Mouse (Mus musculus): ENCODE data around the gene Pde4b. TPM values are rescaled to one million over a fixed set of nuclear protein-coding genes. Genes with fewer than 3 reads are reported as not detected.

Gene Pde4b
- polyA plus RNA-seq, 1 experiment from 2014 or later = 3.1 TPM

GRCm38 (mm10) chr4:102531729-102532128 lies 444.4 kb downstream of the Pde4b start:
- H3K4me2 ChIP-seq (ENCODE audit: low read depth, low read length) = no peak overlapping the region
- H3K4me3 ChIP-seq (ENCODE audit: low read depth, low read length) = no peak overlapping the region
- H3K36me3 ChIP-seq (ENCODE audit: control insufficient read depth, insufficient read depth) = no peaks in the 10 kb centered on the region
- 34% methylated on average over 4 of the region's 4 CpGs for WGBS (ENCODE audit: insufficient replicate concordance)
- no peak overlapping the region for H3K27ac ChIP-seq (ENCODE audit: low read length)
- H3K4me1 ChIP-seq (ENCODE audit: control insufficient read depth, low read depth, low read length) = no peaks in the 10 kb centered on the region
- ATAC-seq (ENCODE audit: low read depth) = no peak
- no peaks in the 10 kb centered on the region for H3K9me3 ChIP-seq (replicated peaks; ENCODE audit: control insufficient read depth, low read length)
- H3K9ac ChIP-seq (ENCODE audit: low read depth, low read length) = no peak overlapping the region
- no peaks in the 10 kb centered on the region for H3K27me3 ChIP-seq (ENCODE audit: control insufficient read depth, insufficient read depth, low read depth, low read length)

DNA sequence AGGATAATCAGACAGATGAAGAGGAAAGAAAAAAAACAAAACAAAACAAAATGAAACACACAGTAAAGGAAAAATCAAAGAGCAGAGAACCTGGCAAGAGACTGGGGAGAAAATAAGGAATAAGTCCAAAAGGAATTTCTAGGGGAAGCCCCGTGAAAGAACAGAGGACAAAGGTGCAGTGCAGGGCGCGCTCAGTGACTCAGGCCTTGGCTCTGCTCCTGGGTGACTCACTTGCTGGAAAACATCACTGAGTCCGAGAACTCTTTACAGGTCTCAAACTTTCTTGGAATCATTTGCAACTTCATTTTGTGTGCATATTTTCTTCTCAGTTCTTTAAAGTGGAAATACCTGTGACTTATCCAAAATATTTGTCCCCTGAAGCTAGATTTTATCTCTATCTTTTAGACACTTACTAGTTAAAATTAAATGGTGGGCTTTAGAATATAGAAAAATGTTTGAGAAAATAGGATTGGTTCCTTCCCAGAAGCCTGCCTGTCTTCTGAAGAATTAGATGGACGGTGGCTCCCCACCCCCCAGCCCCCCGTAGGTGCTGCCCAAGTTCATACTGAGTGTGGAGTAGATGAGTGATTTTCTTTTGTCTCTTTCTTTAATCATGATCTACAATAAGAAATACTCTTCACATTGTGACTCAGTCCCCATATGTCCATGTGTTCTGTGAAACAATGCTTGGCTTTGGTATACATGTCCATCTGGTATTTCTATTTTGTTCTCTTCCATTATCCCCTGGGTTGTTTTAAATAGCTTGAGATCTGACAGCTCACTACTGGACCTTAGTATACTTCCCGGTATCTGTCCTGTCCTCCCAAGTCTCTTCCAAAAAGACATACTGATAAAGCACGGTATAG lies 446.1 kb downstream of the Pde4b start:
- no peaks in the 10 kb centered on the region for H3K9me3 ChIP-seq (replicated peaks; ENCODE audit: control insufficient read depth, low read length)
- 0 out of 2 replicates have a peak overlapping the region, but pooled peaks have one; percentile 6 for H3K4me2 ChIP-seq (ENCODE audit: low read depth, low read length)
- no peak overlapping the region for H3K4me3 ChIP-seq (ENCODE audit: low read depth, low read length)
- WGBS (ENCODE audit: insufficient replicate concordance) = 46% methylated on average over 8 of the region's 8 CpGs
- ATAC-seq (ENCODE audit: low read depth) = no peak
- H3K9ac ChIP-seq (ENCODE audit: low read depth, low read length) = no peak overlapping the region
- no peaks in the 10 kb centered on the region for H3K36me3 ChIP-seq (ENCODE audit: control insufficient read depth, insufficient read depth)
- no peak overlapping the region for H3K27ac ChIP-seq (ENCODE audit: low read length)
- H3K27me3 ChIP-seq (ENCODE audit: control insufficient read depth, insufficient read depth, low read depth, low read length) = no peaks in the 10 kb centered on the region
- no peaks in the 10 kb centered on the region for H3K4me1 ChIP-seq (ENCODE audit: control insufficient read depth, low read depth, low read length)

GRCm38 (mm10) chr4:102534049-102534730 lies 446.8 kb downstream of the Pde4b start:
- no peak overlapping the region for H3K4me3 ChIP-seq (ENCODE audit: low read depth, low read length)
- no peaks in the 10 kb centered on the region for H3K4me1 ChIP-seq (ENCODE audit: control insufficient read depth, low read depth, low read length)
- H3K36me3 ChIP-seq (ENCODE audit: control insufficient read depth, insufficient read depth) = no peaks in the 10 kb centered on the region
- H3K27ac ChIP-seq (ENCODE audit: low read length) = no peak overlapping the region
- no peaks in the 10 kb centered on the region for H3K27me3 ChIP-seq (ENCODE audit: control insufficient read depth, insufficient read depth, low read depth, low read length)
- no peak for ATAC-seq (ENCODE audit: low read depth)
- no peaks in the 10 kb centered on the region for H3K9me3 ChIP-seq (replicated peaks; ENCODE audit: control insufficient read depth, low read length)
- no peak overlapping the region for H3K9ac ChIP-seq (ENCODE audit: low read depth, low read length)
- 0 out of 2 replicates have a peak overlapping the region, but pooled peaks have one; percentile 6 for H3K4me2 ChIP-seq (ENCODE audit: low read depth, low read length)
- WGBS (ENCODE audit: insufficient replicate concordance) = 50% methylated on average over 5 of the region's 5 CpGs

GRCm38 (mm10) chr4:102535886-102536285 lies 448.5 kb downstream of the Pde4b start:
- H3K36me3 ChIP-seq (ENCODE audit: control insufficient read depth, insufficient read depth) = no peaks in the 10 kb centered on the region
- ATAC-seq (ENCODE audit: low read depth) = no peak
- H3K27ac ChIP-seq (ENCODE audit: low read length) = no peak overlapping the region
- H3K4me1 ChIP-seq (ENCODE audit: control insufficient read depth, low read depth, low read length) = no peaks in the 10 kb centered on the region
- WGBS (ENCODE audit: insufficient replicate concordance) = 41% methylated on average over 3 of the region's 3 CpGs
- no peak overlapping the region for H3K9ac ChIP-seq (ENCODE audit: low read depth, low read length)
- H3K9me3 ChIP-seq (replicated peaks; ENCODE audit: control insufficient read depth, low read length) = no peaks in the 10 kb centered on the region
- no peak overlapping the region for H3K4me2 ChIP-seq (ENCODE audit: low read depth, low read length)
- no peak overlapping the region for H3K4me3 ChIP-seq (ENCODE audit: low read depth, low read length)
- no peaks in the 10 kb centered on the region for H3K27me3 ChIP-seq (ENCODE audit: control insufficient read depth, insufficient read depth, low read depth, low read length)

GRCm38 (mm10) chr4:102538266-102538665 lies 450.9 kb downstream of the Pde4b start:
- Histone ChIP-seq H3K27me3 (ENCODE audit: control insufficient read depth, insufficient read depth, low read depth, low read length) (no peaks in the 10 kb centered on the region), H3K9ac (ENCODE audit: low read depth, low read length) (no peak overlapping the region), H3K9me3 (replicated peaks; ENCODE audit: control insufficient read depth, low read length) (no peaks in the 10 kb centered on the region), H3K36me3 (ENCODE audit: control insufficient read depth, insufficient read depth) (no peaks in the 10 kb centered on the region), H3K4me2 (ENCODE audit: low read depth, low read length) (no peak overlapping the region), H3K4me1 (ENCODE audit: control insufficient read depth, low read depth, low read length) (no peaks in the 10 kb centered on the region), H3K4me3 (ENCODE audit: low read depth, low read length) (no peak overlapping the region), H3K27ac (ENCODE audit: low read length) (no peak overlapping the region)
- no peak for ATAC-seq (ENCODE audit: low read depth)
- 56% methylated on average over 1 of the region's 1 CpGs for WGBS (ENCODE audit: insufficient replicate concordance)

DNA sequence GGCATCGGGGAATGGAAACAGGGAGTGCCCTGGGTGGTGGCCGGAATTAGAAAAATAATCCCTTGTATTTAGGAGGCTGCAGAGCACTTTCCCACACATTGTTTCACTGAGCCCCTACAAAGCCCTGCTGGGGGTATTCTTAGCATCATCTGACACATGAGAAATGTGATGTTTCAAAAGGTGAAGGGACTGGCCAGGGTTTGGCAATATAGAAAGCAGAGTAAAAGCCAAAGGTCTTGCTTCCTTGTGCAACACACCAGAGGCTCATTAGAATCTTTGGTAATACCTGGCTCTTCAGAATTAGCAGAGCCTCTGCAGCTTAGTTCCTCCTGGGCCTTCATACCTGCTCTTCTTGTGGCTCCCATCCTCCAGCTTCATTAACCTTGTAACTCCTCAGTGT lies 451.4 kb downstream of the Pde4b start:
- H3K9me3 ChIP-seq (replicated peaks; ENCODE audit: control insufficient read depth, low read length) = no peaks in the 10 kb centered on the region
- no peak overlapping the region for H3K4me3 ChIP-seq (ENCODE audit: low read depth, low read length)
- 64% methylated on average over 2 of the region's 2 CpGs for WGBS (ENCODE audit: insufficient replicate concordance)
- H3K27ac ChIP-seq (ENCODE audit: low read length) = no peak overlapping the region
- H3K4me2 ChIP-seq (ENCODE audit: low read depth, low read length) = no peak overlapping the region
- no peak overlapping the region for H3K9ac ChIP-seq (ENCODE audit: low read depth, low read length)
- no peaks in the 10 kb centered on the region for H3K4me1 ChIP-seq (ENCODE audit: control insufficient read depth, low read depth, low read length)
- no peaks in the 10 kb centered on the region for H3K27me3 ChIP-seq (ENCODE audit: control insufficient read depth, insufficient read depth, low read depth, low read length)
- ATAC-seq (ENCODE audit: low read depth) = no peak
- no peaks in the 10 kb centered on the region for H3K36me3 ChIP-seq (ENCODE audit: control insufficient read depth, insufficient read depth)

DNA sequence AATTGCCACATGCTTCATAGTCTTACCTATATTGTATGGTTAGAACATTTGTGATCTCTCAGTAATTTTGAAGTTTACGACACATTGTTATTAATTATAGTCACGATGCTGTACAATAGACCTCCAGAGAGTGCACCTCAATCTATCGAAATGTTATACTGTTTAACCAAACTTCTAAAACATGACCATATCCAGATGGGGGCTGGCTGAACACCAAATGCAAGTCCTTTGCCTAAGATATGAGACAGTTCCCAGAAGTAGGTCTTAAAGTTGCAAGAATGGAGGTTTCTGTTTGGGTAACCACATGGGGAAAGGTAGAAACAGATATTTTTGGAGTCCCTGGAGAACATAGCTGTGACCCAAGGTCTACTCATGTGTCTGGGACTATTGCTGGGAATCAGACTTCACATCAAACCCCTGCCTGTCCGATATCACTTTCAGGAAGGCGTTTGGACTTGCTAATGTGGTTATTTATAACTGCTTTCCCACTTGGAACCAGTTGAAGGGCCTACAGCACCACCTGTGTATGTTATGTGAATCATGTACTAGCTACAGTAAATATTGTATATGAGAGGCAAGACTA lies 452.3 kb downstream of the Pde4b start:
- Histone ChIP-seq H3K9me3 (replicated peaks; ENCODE audit: control insufficient read depth, low read length) (no peaks in the 10 kb centered on the region), H3K4me2 (ENCODE audit: low read depth, low read length) (no peak overlapping the region), H3K4me3 (ENCODE audit: low read depth, low read length) (no peak overlapping the region), H3K27me3 (ENCODE audit: control insufficient read depth, insufficient read depth, low read depth, low read length) (no peaks in the 10 kb centered on the region), H3K4me1 (ENCODE audit: control insufficient read depth, low read depth, low read length) (no peaks in the 10 kb centered on the region), H3K36me3 (ENCODE audit: control insufficient read depth, insufficient read depth) (no peaks in the 10 kb centered on the region), H3K9ac (ENCODE audit: low read depth, low read length) (no peak overlapping the region), H3K27ac (ENCODE audit: low read length) (no peak overlapping the region)
- WGBS (ENCODE audit: insufficient replicate concordance) = 61% methylated on average over 5 of the region's 5 CpGs
- no peak for ATAC-seq (ENCODE audit: low read depth)

GRCm38 (mm10) chr4:102542976-102543375 lies 455.6 kb downstream of the Pde4b start:
- H3K27ac ChIP-seq (ENCODE audit: low read length) = no peak overlapping the region
- no peaks in the 10 kb centered on the region for H3K36me3 ChIP-seq (ENCODE audit: control insufficient read depth, insufficient read depth)
- WGBS (ENCODE audit: insufficient replicate concordance) = 52% methylated on average over 3 of the region's 3 CpGs
- no peak overlapping the region for H3K9ac ChIP-seq (ENCODE audit: low read depth, low read length)
- no peaks in the 10 kb centered on the region for H3K9me3 ChIP-seq (replicated peaks; ENCODE audit: control insufficient read depth, low read length)
- H3K4me2 ChIP-seq (ENCODE audit: low read depth, low read length) = no peak overlapping the region
- H3K4me3 ChIP-seq (ENCODE audit: low read depth, low read length) = no peak overlapping the region
- no peaks in the 10 kb centered on the region for H3K27me3 ChIP-seq (ENCODE audit: control insufficient read depth, insufficient read depth, low read depth, low read length)
- no peak for ATAC-seq (ENCODE audit: low read depth)
- no peaks in the 10 kb centered on the region for H3K4me1 ChIP-seq (ENCODE audit: control insufficient read depth, low read depth, low read length)

GRCm38 (mm10) chr4:102545226-102545625 lies 457.9 kb downstream of the Pde4b start:
- no peak overlapping the region for H3K27ac ChIP-seq (ENCODE audit: low read length)
- 69% methylated on average over 4 of the region's 4 CpGs for WGBS (ENCODE audit: insufficient replicate concordance)
- H3K4me1 ChIP-seq (ENCODE audit: control insufficient read depth, low read depth, low read length) = no peaks in the 10 kb centered on the region
- H3K9me3 ChIP-seq (replicated peaks; ENCODE audit: control insufficient read depth, low read length) = no peaks in the 10 kb centered on the region
- H3K4me3 ChIP-seq (ENCODE audit: low read depth, low read length) = no peak overlapping the region
- no peak for ATAC-seq (ENCODE audit: low read depth)
- no peaks in the 10 kb centered on the region for H3K36me3 ChIP-seq (ENCODE audit: control insufficient read depth, insufficient read depth)
- H3K4me2 ChIP-seq (ENCODE audit: low read depth, low read length) = no peak overlapping the region
- H3K9ac ChIP-seq (ENCODE audit: low read depth, low read length) = no peak overlapping the region
- no peaks in the 10 kb centered on the region for H3K27me3 ChIP-seq (ENCODE audit: control insufficient read depth, insufficient read depth, low read depth, low read length)
